Mouse (Mus musculus) ES-E14 (cell line): ENCODE data around the gene Fopnl.

Experiments
- HCFC1 ChIP-seq: IDR thresholded peaks from 2 replicates; pipeline ENCODE4 v1.6.1; 2012; ENCODE audit warnings: low read length, inconsistent platforms, borderline replicate concordance; ENCODE audit not compliant: insufficient read depth
- MAFK ChIP-seq: IDR thresholded peaks from 2 replicates; pipeline ENCODE4 v1.6.1; 2014; ENCODE audit warnings: mild to moderate bottlenecking, low read depth, low read length, inconsistent platforms; ENCODE audit not compliant: insufficient read depth
- ZC3H11A ChIP-seq: IDR thresholded peaks from 2 replicates; pipeline ENCODE4 v1.6.1; 2012; ENCODE audit warnings: low read depth, mild to moderate bottlenecking, inconsistent platforms, low read length, borderline replicate concordance

- TF ChIP-seq HCFC1 (no peak), ZC3H11A (no peak), MAFK (no peak)
Measured at GRCm38 (mm10) chr16:14295291-14295690, 21.9 kb downstream of the Fopnl start.
